Mouse (Mus musculus): ENCODE data around the gene Itsn1.
A peak's percentile ranks its signal among the peaks of the same experiment; 100 is the strongest.

The Itsn1 gene

GRCm38 (mm10) chr16:91905987-91906386 is 176.9 kb downstream of the Itsn1 start:
- no peak for DNase-seq (ENCODE audit: low spot score)

DNA sequence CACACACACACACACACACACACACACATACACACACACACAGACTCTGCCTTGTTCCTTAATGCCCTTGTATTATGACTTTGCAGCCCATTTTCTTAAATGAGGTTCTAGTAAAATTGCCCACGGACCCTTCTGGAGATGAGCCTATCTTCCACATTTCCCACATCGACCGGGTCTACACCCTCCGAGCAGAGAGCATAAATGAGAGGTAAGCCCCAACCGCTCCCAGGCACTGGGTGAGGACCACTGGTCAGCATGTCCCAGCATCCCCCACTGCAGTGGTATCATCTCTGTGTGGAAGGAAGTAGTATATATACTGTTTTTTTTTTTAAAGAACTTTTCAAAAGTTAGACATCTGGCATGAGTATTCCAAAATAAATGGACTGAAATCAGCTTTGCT is 177.6 kb downstream of the Itsn1 start:
- DNase-seq (ENCODE audit: low spot score) = no peak

GRCm38 (mm10) chr16:91907158-91907557 is 178.1 kb downstream of the Itsn1 start:
- no peak for DNase-seq (ENCODE audit: low spot score)

GRCm38 (mm10) chr16:91909569-91910335 is 180.7 kb downstream of the Itsn1 start:
- DNase-seq (ENCODE audit: low spot score) = no peak

DNA sequence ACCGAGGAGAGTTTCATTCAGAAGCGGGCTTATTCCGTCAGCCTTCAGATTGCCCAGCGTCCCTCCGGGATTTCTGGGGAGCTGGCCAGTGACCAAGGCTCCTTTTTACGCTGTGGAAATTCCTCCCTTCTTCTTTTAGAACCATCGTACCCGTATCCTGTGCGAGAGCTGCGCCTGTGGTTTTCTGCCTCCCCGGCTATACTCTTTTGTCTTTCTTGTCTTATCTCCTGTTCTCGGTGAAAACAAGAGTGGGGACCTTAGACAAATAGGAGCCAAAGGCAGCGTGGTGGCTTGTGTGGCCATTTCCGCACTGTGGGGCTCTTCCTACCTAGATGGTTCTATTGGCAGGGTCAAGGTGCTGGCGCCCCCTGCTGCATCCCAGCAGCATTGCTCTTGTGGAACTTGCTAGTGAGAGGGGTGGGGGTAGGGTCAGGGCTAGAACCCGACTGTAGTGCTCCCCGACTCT is 188.6 kb downstream of the Itsn1 start:
- peak; percentile 76 for DNase-seq (ENCODE audit: low spot score)

DNA sequence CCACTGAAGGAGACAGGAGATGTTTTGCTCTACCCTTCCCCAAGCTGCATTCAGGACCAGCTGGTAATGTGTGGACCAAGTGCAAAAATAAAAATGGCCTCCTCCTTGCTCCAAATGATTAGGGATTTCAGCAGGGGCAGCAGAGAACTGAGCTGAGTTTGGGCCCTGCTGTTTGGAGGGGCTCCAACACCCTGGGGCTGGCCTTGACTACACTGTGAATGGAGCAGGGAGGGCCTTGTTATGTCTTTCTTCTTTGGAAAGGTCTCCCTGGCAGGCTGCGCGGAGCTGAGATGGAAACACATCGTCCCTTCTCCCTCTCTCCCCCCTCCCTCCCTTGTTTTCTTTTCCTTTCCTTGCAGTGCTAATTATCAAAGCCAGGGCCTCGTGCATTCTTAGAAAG is 189.4 kb downstream of the Itsn1 start:
- no peak for DNase-seq (ENCODE audit: low spot score)

- no peak for DNase-seq (ENCODE audit: low spot score)
These were observed 190.0 kb downstream of the Itsn1 start for GRCm38 (mm10) chr16:91919056-91919455.

- DNase-seq (ENCODE audit: low spot score) = no peak
These were observed 192.3 kb downstream of the Itsn1 start for GRCm38 (mm10) chr16:91921340-91921739.

- DNase-seq (ENCODE audit: low spot score) = no peak
These were observed 193.9 kb downstream of the Itsn1 start for GRCm38 (mm10) chr16:91922939-91923338.

DNA sequence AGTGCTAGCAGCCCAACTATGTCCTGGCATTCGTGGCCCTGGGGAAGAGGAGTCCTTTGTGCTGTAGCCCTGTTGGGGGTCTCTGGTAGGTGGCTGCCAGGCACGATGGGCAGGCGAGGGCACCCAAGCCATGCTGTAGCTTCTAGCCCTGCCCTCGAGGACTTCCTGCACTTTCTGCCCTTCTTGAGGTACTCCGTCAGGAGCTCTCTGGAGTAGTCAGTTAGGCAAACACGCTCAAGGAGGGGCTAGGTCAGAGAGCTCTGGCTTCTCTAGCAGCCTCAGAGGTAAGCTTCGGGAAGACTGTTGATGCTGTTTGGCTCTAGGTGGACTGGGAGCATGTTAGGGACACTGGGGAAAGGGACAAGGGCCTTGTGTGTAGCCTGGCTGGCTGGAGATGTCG is 195.3 kb downstream of the Itsn1 start:
- no peak for DNase-seq (ENCODE audit: low spot score)

GRCm38 (mm10) chr16:91927911-91928630 is 199.0 kb downstream of the Itsn1 start:
- no peak for DNase-seq (ENCODE audit: low spot score)

DNA sequence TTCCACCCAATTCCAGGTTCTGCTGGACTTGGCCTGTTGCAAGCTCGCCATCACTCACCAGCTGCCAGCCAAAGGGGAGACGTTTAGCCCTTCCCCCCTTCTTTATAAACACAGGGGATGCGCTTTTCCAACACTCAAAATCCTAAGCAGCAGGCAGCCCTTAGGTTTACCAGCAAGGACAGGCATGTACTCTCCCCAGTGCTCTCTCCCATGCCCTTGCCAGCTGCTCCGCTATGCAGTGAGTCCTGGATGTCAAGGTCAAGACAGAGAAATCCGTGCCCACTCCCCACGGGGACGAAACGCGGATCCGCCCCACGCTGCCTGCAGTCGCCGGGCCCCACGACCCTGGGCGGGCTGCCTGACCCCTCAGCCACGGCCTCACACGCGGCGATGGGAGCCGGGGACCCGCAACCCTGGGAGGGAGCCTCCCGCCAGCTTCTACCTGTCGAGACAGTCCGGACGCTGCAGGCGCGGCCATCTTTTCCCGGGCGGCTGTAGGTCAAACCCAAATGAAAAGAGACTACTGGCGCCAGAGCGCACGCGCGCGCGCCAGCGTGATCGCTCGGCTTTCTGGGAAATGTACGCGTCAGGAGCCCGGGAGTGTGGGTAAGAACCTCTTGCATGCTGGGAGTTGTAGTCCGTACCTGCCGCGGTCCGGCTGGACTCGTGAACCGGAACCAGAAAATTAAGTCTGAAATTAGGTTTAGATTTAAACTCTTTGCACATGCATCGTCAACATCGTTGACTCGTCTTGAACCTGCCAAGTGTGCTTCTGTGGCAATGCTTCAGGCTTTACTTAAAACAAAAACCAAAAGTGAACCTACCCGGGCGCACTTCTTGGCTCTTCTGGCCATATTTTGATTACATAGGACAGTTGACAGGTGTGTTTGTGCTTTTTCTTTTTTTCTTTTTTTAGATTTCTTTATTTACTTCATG is 202.3 kb downstream of the Itsn1 start:
- peak; percentile 78 for DNase-seq (ENCODE audit: low spot score)

- no peak for DNase-seq (ENCODE audit: low spot score)
These were observed 203.1 kb downstream of the Itsn1 start for GRCm38 (mm10) chr16:91932082-91932690.

- DNase-seq (ENCODE audit: low spot score) = no peak
These were observed 203.9 kb downstream of the Itsn1 start for GRCm38 (mm10) chr16:91932843-91933518.

DNA sequence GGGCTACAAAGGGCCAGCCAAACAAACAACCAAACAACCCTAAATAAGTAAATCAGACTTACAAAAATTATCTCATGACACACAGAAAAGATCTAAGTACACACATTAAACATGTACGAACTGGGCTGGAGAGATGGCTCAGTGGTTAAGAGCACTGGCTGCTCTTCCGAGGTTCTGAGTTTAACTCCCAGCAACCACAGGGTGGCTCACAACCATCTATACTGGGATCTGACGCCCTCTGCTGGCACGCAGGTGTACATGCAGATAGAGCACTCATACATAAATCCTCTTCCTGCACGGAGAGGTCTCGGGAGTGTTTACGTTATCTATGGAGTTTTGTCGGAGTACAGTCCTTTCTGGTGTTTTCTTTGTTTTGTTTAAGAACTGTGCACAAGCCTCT is 206.0 kb downstream of the Itsn1 start:
- DNase-seq (ENCODE audit: low spot score) = peak; percentile 54

DNA sequence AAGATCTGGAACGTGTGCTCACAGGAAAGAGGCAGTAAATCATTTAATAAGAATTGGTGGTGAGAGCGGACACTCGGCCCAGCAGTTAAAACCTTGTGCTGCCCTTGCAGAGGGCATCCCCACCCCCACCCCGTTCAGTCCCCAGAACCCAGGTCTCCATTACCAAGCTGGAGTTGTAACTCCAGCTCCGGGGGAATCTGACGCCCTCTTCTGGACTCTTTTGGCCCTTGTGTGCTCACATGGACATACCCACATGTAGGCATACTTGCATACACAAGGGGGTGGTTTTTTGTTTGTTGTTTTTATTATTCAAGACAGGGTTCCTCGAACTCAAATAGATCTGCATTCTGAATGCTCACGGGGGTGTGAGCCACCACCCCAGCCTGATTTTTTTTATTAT is 206.6 kb downstream of the Itsn1 start:
- no peak for DNase-seq (ENCODE audit: low spot score)

DNA sequence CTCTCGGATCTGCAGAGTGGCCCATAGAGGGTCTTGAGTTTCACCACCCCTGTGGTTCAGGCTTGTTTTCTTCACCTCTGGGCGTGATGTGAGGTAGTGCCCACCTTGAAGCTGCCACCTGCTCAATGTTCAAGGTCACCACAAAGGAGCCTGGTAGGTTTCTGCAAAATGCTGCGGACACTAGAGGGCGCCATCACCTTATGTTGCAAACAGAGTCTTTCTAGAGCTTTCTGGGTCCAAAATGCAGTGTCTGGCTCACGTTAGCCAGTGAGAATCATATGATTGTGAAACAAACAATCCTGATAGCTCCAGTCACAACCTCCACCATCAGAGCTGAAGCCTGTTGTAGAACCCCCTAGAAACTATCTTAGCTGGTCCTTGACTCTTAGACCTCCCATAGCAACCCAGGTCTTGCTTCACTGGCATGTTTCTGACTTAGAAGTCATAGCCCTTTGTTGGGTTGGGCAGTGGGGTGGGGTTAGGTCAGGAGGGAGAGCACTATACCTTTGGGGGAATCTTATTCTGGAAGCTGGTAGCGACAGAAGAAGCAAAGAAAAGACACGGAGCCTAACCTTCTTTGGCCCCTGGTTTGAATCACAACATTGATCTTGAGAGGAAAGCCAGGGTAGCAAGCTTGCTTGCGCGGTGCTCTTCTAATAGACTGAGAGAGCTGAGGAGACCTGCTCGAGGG is 207.4 kb downstream of the Itsn1 start:
- DNase-seq (ENCODE audit: low spot score) = peak; percentile 84

DNA sequence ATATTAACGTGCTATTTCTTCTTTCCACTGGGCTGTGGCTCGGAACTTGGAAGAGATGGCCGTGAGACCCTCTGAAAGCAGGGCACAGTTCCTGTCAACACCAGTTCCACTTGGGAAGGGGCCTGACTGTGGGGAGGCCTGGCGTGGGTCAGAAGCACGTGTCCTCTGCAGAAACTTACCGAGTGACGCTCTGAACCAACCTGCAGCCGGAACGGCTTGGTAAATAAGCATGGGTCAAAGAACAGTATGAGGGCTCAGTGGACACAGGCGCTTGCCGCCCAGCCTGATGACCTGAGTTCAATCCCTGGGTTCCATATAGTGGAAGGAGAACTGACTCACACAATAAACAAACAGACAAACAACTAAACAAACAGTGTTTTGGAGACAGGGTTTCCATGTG is 208.2 kb downstream of the Itsn1 start:
- no peak for DNase-seq (ENCODE audit: low spot score)

- DNase-seq (ENCODE audit: low spot score) = no peak
These were observed 209.1 kb downstream of the Itsn1 start for GRCm38 (mm10) chr16:91938141-91938540.

DNA sequence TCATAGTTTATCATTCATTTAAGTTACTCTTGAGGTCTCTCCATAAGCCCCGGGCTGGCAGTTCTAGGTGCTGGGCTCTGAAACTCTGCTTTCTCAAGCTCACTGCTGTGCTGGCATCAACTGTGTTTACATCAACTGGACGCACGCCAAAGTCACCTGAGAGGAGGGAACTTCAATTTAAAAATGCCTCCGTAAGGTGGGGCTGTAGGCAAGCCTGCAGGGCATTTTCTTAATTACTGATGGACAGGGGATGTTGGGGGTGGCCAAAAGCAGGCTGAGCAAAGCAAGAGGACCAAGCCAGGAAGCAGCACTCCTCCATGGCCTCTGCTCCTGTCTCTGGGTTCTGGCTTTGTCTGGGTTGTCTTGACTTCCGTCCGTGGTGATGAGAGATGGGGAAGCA is 211.6 kb downstream of the Itsn1 start:
- peak; percentile 43 for DNase-seq (ENCODE audit: low spot score)

- DNase-seq (ENCODE audit: low spot score) = no peak
These were observed 213.1 kb downstream of the Itsn1 start for GRCm38 (mm10) chr16:91942201-91942600.

Data from urinary bladder, postnatal 25 days (tissue).